Mouse (Mus musculus) heart, adult 2 months (tissue): ENCODE results near the gene A730071L15Rik. TPM values are rescaled to one million over a fixed set of nuclear protein-coding genes. Genes with fewer than 3 reads are reported as not detected.

ENCODE experiments used
- DNase-seq, 2 experiments: peaks; one replicate each; pipeline ENCODE4 v3.0.0; 2021
- H3K27ac ChIP-seq: fragments of 200-600 bp; 2 replicates; pipeline ENCODE4 v1.8.1; 2022
- H3K27me3 ChIP-seq: fragments of 200-500 bp; 2 replicates; pipeline ENCODE4 v1.6.1; 2012; ENCODE audit warnings: mild to moderate bottlenecking, low read length, inconsistent platforms, mixed read lengths; ENCODE audit not compliant: control insufficient read depth, insufficient read depth
- H3K36me3 ChIP-seq: fragments of 200-500 bp; 2 replicates; pipeline ENCODE4 v1.6.1; 2012; ENCODE audit warnings: low read length, inconsistent platforms; ENCODE audit not compliant: control insufficient read depth, insufficient read depth
- H3K4me1 ChIP-seq: fragments of 200-500 bp; 2 replicates; pipeline ENCODE4 v1.6.1; 2011; ENCODE audit warnings: low read length; ENCODE audit not compliant: control insufficient read depth, insufficient read depth
- H3K4me3 ChIP-seq: fragments of 200-600 bp; 2 replicates; pipeline ENCODE4 v1.8.1; 2022
- H3K79me2 ChIP-seq: fragments of 200-500 bp; replicated peaks from 2 replicates; pipeline ENCODE4 v1.6.1; 2012; ENCODE audit warnings: mild to moderate bottlenecking, inconsistent platforms, low read length, moderate library complexity, mixed read lengths; ENCODE audit not compliant: control insufficient read depth, insufficient read depth
- H3K9ac ChIP-seq: fragments of 200-500 bp; 2 replicates; pipeline ENCODE4 v1.6.1; 2012; ENCODE audit warnings: low read depth, mild to moderate bottlenecking, control low read depth, inconsistent platforms, low read length, mixed read lengths
- CTCF ChIP-seq: fragments of 200-600 bp; IDR thresholded peaks from 2 replicates; pipeline ENCODE4 v1.8.1; 2022; ENCODE audit warnings: antibody characterized with exemption, mild to moderate bottlenecking, moderate library complexity
- EP300 ChIP-seq: fragments of 200-500 bp; IDR thresholded peaks from 2 replicates; pipeline ENCODE4 v1.6.1; 2011; ENCODE audit warnings: low read depth, low read length, control low read depth; ENCODE audit not compliant: insufficient read depth
- POLR2A ChIP-seq: fragments of 200-500 bp; IDR thresholded peaks from 2 replicates; pipeline ENCODE4 v1.6.1; 2011; ENCODE audit warnings: mild to moderate bottlenecking, low read depth, low read length, control low read depth; ENCODE audit not compliant: insufficient read depth
- WGBS: fragments of 180-500 bp; shearing (Covaris S2); methylation state at CpG from one replicate; pipeline ENCODE4 v1.1.7; 2018; 5-methylcytosine and 5-hydroxymethylcytosine counted together
- intact Hi-C: fragments of 180-260 bp; cut with DNase I; formaldehyde crosslinking; loops from one replicate; pipeline ENCODE4 v1.15.1; 2025
- polyA plus RNA-seq: library from polyadenylated mRNA; depleted of rRNA; stranded (reverse); fragments of >200 nt; gene quantifications from 2 replicates; pipeline ENCODE4 v1.2.3, GENCODE M21; 2012
- total RNA-seq, 2 experiments: library from RNA; stranded (reverse); gene quantifications; 2 replicates each; pipeline ENCODE4 v1.2.3; 2021

Gene A730071L15Rik
- total and polyA plus RNA-seq, 3 experiments: not detected

- Histone ChIP-seq H3K79me2 (peaks cover 5% of the 10 kb centered on the region), H3K4me3 (no peak overlapping the region), H3K27me3 (no peaks in the 10 kb centered on the region), H3K4me1 (peaks cover 28% of the 10 kb centered on the region), H3K36me3 (peaks cover 10% of the 10 kb centered on the region), H3K9ac (no peak overlapping the region), H3K27ac (peak overlapping the region; percentile 36; the same call in 1 of the 2 replicates)
- DNase-seq: peak in 1 of 2 experiments; percentile 24
- TF ChIP-seq EP300 (no peak), POLR2A (no peak), CTCF (no peak)
- 20% methylated on average over 2 of the region's 2 CpGs for WGBS
- intact Hi-C loops: no loop called here
Measured at GRCm38 (mm10) chr11:6178673-6179166, 21.1 kb upstream of the A730071L15Rik start.

GRCm38 (mm10) chr11:6179194-6179593 lies 20.6 kb upstream of the A730071L15Rik start:
- Histone ChIP-seq H3K79me2 (peaks cover 5% of the 10 kb centered on the region), H3K4me3 (no peak overlapping the region), H3K27ac (peak overlapping the region; percentile 36), H3K27me3 (no peaks in the 10 kb centered on the region), H3K36me3 (peaks cover 11% of the 10 kb centered on the region), H3K9ac (no peak overlapping the region), H3K4me1 (peaks cover 29% of the 10 kb centered on the region)
- TF ChIP-seq CTCF: no peak
- intact Hi-C loops: no loop called here
- 32% methylated on average over 8 of the region's 8 CpGs for WGBS
- peak in 1 of 2 experiments; percentile 12 for DNase-seq

GRCm38 (mm10) chr11:6180811-6181399 lies 18.9 kb upstream of the A730071L15Rik start:
- H3K27ac ChIP-seq: no peak overlapping the region
- TF ChIP-seq CTCF: 0 out of 2 replicates have a peak, but pooled peaks have one; percentile 3
- TF ChIP-seq POLR2A: no peak
- intact Hi-C loops: no loop called here
- H3K36me3 ChIP-seq: peaks cover 7% of the 10 kb centered on the region
- DNase-seq: no peak
- no peak overlapping the region for H3K4me3 ChIP-seq
- WGBS: 71% methylated on average over 6 of the region's 6 CpGs
- H3K9ac ChIP-seq: no peak overlapping the region
- peaks cover 7% of the 10 kb centered on the region for H3K79me2 ChIP-seq
- H3K4me1 ChIP-seq: peaks cover 24% of the 10 kb centered on the region
- no peaks in the 10 kb centered on the region for H3K27me3 ChIP-seq

- Histone ChIP-seq H3K9ac (no peak overlapping the region), H3K27ac (no peak overlapping the region), H3K27me3 (no peaks in the 10 kb centered on the region), H3K4me1 (peaks cover 22% of the 10 kb centered on the region), H3K36me3 (peaks cover 8% of the 10 kb centered on the region), H3K4me3 (no peak overlapping the region), H3K79me2 (peaks cover 10% of the 10 kb centered on the region)
- no peak for DNase-seq
- intact Hi-C loops: no loop called here
- WGBS: 45% methylated on average over 2 of the region's 2 CpGs
- TF ChIP-seq CTCF (no peak), EP300 (no peak), POLR2A (no peak)
Measured at GRCm38 (mm10) chr11:6183246-6183645, 16.6 kb upstream of the A730071L15Rik start.

GRCm38 (mm10) chr11:6184202-6184935 lies 15.5 kb upstream of the A730071L15Rik start:
- DNase-seq: peak in 1 of 2 experiments; percentile 17
- Histone ChIP-seq H3K4me3 (no peak overlapping the region), H3K4me1 (peaks cover 13% of the 10 kb centered on the region), H3K27me3 (no peaks in the 10 kb centered on the region), H3K9ac (peak overlapping the region; percentile 30; the same call in 1 of the 2 replicates), H3K27ac (no peak overlapping the region; the same call in 1 of the 2 replicates), H3K36me3 (peaks cover 10% of the 10 kb centered on the region), H3K79me2 (peaks cover 10% of the 10 kb centered on the region)
- 27% methylated on average over 11 of the region's 11 CpGs for WGBS
- intact Hi-C loops: no loop called here
- TF ChIP-seq POLR2A (no peak), EP300 (no peak), CTCF (no peak)

GRCm38 (mm10) chr11:6187399-6187798 lies 12.4 kb upstream of the A730071L15Rik start:
- H3K4me3 ChIP-seq: no peak overlapping the region
- intact Hi-C loops: loop anchor here (1.0 to 5.0 kb wide), 2 partner anchors 75 to 191 kb away; no protein-coding TSS in a partner anchor
- no peak overlapping the region for H3K27ac ChIP-seq
- WGBS: 82% methylated on average over 3 of the region's 3 CpGs
- H3K36me3 ChIP-seq: peaks cover 10% of the 10 kb centered on the region
- no peak overlapping the region for H3K9ac ChIP-seq
- no peak for TF ChIP-seq POLR2A
- TF ChIP-seq CTCF: no peak
- no peak for TF ChIP-seq EP300
- peaks cover 12% of the 10 kb centered on the region for H3K79me2 ChIP-seq
- H3K4me1 ChIP-seq: peaks cover 10% of the 10 kb centered on the region
- no peak for DNase-seq
- H3K27me3 ChIP-seq: no peaks in the 10 kb centered on the region
